Mouse (Mus musculus): ENCODE results near the gene Sv2b. TPM values are rescaled to one million over a fixed set of nuclear protein-coding genes. Genes with fewer than 3 reads are reported as not detected.

Sv2b gene
- total RNA-seq, 2 experiments from 2014 or later: 0.94 to 1.1 TPM

- intact Hi-C loops (cut with DNase I; ENCODE audit: low total_unique reads): no loop called here
- no peak for DNase-seq
These were observed 12.4 kb downstream of the Sv2b start for GRCm38 (mm10) chr7:75296688-75297119.

GRCm38 (mm10) chr7:75295228-75295865, 13.7 kb downstream of the Sv2b start:
- DNase-seq: no peak
- intact Hi-C loops (cut with DNase I; ENCODE audit: low total_unique reads): no loop called here

GRCm38 (mm10) chr7:75292246-75292645, 16.8 kb downstream of the Sv2b start:
- no peak for DNase-seq
- intact Hi-C loops (cut with DNase I; ENCODE audit: low total_unique reads): no loop called here

- DNase-seq: no peak
- intact Hi-C loops (cut with DNase I; ENCODE audit: low total_unique reads): no loop called here
These were observed 18.5 kb downstream of the Sv2b start for GRCm38 (mm10) chr7:75290554-75290953.

- no peak for DNase-seq
- intact Hi-C loops (cut with DNase I; ENCODE audit: low total_unique reads): no loop called here
These were observed 21.8 kb downstream of the Sv2b start for GRCm38 (mm10) chr7:75287237-75287636.

GRCm38 (mm10) chr7:75282951-75283350, 26.1 kb downstream of the Sv2b start:
- intact Hi-C loops (cut with DNase I; ENCODE audit: low total_unique reads): no loop called here
- no peak for DNase-seq

- intact Hi-C loops (cut with DNase I; ENCODE audit: low total_unique reads): no loop called here
These were observed 26.9 kb downstream of the Sv2b start for GRCm38 (mm10) chr7:75282080-75282650.

GRCm38 (mm10) chr7:75281106-75281505, 28.0 kb downstream of the Sv2b start:
- no peak for DNase-seq
- intact Hi-C loops (cut with DNase I; ENCODE audit: low total_unique reads): no loop called here

More at GRCm38 (mm10) chr7:75282080-75282650, 26.9 kb downstream of the Sv2b start:
- DNase-seq: no peak

GRCm38 (mm10) chr7:75277847-75278246, 31.2 kb downstream of the Sv2b start:
- no peak for DNase-seq
- intact Hi-C loops (cut with DNase I; ENCODE audit: low total_unique reads): no loop called here

- no peak for DNase-seq
- intact Hi-C loops (cut with DNase I; ENCODE audit: low total_unique reads): no loop called here
These were observed 32.3 kb downstream of the Sv2b start for GRCm38 (mm10) chr7:75276739-75277138.

- no peak for DNase-seq
- intact Hi-C loops (cut with DNase I; ENCODE audit: low total_unique reads): no loop called here
These were observed 34.5 kb downstream of the Sv2b start for GRCm38 (mm10) chr7:75274518-75274917.

GRCm38 (mm10) chr7:75273633-75274032, 35.4 kb downstream of the Sv2b start:
- DNase-seq: no peak

GRCm38 (mm10) chr7:75271921-75272381, 37.1 kb downstream of the Sv2b start:
- no peak for DNase-seq
- intact Hi-C loops (cut with DNase I; ENCODE audit: low total_unique reads): no loop called here

More at GRCm38 (mm10) chr7:75273633-75274032, 35.4 kb downstream of the Sv2b start:
- intact Hi-C loops (cut with DNase I; ENCODE audit: low total_unique reads): no loop called here

GRCm38 (mm10) chr7:75271306-75271705, 37.8 kb downstream of the Sv2b start:
- intact Hi-C loops (cut with DNase I; ENCODE audit: low total_unique reads): no loop called here
- DNase-seq: no peak

- intact Hi-C loops (cut with DNase I; ENCODE audit: low total_unique reads): no loop called here
- DNase-seq: no peak
These were observed 41.8 kb downstream of the Sv2b start for GRCm38 (mm10) chr7:75267236-75267635.

- no peak for DNase-seq
- intact Hi-C loops (cut with DNase I; ENCODE audit: low total_unique reads): no loop called here
These were observed 43.8 kb downstream of the Sv2b start for GRCm38 (mm10) chr7:75265241-75265640.

GRCm38 (mm10) chr7:75259945-75260344, 49.1 kb downstream of the Sv2b start:
- no peak for DNase-seq

GRCm38 (mm10) chr7:75253611-75254250, 55.3 kb downstream of the Sv2b start:
- DNase-seq: no peak
- intact Hi-C loops (cut with DNase I; ENCODE audit: low total_unique reads): no loop called here

More at GRCm38 (mm10) chr7:75259945-75260344, 49.1 kb downstream of the Sv2b start:
- intact Hi-C loops (cut with DNase I; ENCODE audit: low total_unique reads): no loop called here

GRCm38 (mm10) chr7:75240754-75241507, 68.1 kb downstream of the Sv2b start:
- intact Hi-C loops (cut with DNase I; ENCODE audit: low total_unique reads): no loop called here

GRCm38 (mm10) chr7:75236386-75236785, 72.7 kb downstream of the Sv2b start:
- intact Hi-C loops (cut with DNase I; ENCODE audit: low total_unique reads): no loop called here
- no peak for DNase-seq

More at GRCm38 (mm10) chr7:75240754-75241507, 68.1 kb downstream of the Sv2b start:
- DNase-seq: no peak

All from gastrocnemius, postnatal 14 days (tissue).